Mouse (Mus musculus): ENCODE results near the gene Prickle3. TPM values are rescaled to one million over a fixed set of nuclear protein-coding genes. Genes with fewer than 3 reads are reported as not detected.

The Prickle3 gene
- polyA plus RNA-seq (2012) = not detected in 2 replicates

DNA sequence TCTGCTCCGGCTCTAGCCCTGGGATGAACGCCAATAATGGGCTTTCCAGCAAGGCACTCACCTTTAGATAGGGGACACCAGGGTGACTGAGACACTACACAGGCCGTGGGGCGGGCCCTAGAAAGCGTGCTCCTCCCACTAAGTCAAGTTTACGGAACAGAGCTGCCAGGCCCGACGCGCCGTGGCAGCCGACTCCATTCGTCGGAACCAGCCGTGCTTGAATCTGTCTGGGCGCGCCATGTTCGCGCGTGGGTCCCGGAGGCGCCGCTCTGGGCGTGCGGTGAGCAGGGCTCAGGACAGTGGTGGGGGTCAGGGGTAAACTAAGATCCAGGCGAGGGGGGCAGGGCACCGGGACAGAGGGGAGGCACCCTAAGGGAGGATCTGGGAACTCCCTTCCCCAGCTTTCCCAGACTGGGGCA lies at the start of gene Prickle3:
TSS of gene Prickle3 (plus strand) at position 40 of the 419 bp plus-strand sequence.
- TF ChIP-seq GATA1 (IDR thresholded peaks at IDR 0.05; ENCODE audit: low read length) = no peak

DNA sequence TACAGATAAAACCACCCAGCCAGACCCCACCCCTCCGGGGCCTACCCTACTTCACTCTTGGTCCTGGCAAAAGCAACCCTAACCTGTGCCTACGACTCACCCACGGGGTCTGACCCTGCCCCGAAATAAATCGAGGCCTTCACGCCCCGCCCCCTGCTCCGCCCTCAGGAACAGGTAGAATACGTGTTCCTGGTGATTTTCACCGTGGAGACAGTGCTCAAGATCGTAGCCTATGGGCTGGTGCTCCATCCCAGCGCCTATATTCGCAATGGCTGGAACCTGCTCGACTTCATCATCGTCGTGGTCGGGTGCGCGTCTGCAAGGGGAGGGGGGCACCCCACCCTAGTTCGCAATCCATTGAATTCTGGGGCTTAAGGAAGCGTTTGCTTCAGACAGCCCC lies 47.0 kb upstream of the Prickle3 start:
- no peak for TF ChIP-seq GATA1 (IDR thresholded peaks at IDR 0.05; ENCODE audit: low read length)

GRCm38 (mm10) chrX:7610536-7611258 lies 46.4 kb upstream of the Prickle3 start:
- no peak for TF ChIP-seq GATA1 (IDR thresholded peaks at IDR 0.05; ENCODE audit: low read length)

DNA sequence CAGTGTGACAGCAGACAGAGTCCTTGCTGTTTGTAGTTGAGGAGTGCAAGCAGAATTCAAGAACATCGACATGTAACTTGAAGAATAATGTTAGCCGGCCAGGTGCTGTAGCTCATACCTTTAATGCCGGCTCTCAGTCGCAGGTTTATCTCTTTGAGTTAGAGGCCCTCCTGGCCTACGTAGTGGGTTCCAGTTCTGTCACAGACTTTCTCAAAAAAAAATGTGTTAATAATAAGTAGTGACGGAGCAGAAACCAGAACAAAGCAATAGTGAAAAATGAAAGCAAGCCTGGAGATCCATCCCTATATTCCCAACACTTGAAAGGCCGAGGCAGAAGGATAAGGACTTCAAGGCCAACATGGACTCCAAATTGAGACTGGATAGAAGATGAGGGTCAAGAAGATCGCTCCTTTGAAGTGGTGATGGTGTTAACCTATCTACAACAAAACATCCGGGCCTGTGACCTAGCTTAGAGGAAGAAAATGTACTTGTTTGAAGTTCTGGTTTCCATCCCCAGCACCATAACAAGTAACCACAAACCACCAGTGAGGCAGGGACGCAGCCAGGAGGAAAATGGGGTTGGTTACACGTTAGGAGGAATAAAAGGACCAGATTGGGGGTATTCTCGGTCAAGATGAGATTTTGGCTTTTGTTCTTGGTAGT lies 39.0 kb upstream of the Prickle3 start:
- TF ChIP-seq GATA1 (IDR thresholded peaks at IDR 0.05; ENCODE audit: low read length) = no peak

GRCm38 (mm10) chrX:7632560-7632959 lies 24.5 kb upstream of the Prickle3 start:
- TF ChIP-seq GATA1 (IDR thresholded peaks at IDR 0.05; ENCODE audit: low read length) = no peak

DNA sequence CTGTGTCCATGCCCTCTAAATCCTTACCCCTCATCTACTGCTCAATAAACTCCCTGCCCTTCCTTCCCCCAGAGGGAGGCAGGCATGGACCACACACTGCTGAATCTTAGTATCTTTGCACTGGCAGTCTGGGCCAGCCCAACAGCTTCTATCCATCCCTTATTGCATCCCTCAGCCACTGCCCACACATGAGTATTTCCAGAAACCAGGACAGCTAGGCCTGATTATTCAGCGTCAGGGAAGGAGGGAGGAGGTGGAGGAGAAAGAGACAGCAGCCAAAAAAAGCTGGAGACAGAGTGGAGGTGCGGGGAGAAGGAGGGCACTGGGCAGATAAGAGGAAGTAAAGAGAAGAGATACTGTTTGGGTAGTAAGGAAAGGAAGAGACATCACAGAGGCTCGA lies 22.0 kb upstream of the Prickle3 start:
- TF ChIP-seq GATA1 (IDR thresholded peaks at IDR 0.05; ENCODE audit: low read length) = no peak

DNA sequence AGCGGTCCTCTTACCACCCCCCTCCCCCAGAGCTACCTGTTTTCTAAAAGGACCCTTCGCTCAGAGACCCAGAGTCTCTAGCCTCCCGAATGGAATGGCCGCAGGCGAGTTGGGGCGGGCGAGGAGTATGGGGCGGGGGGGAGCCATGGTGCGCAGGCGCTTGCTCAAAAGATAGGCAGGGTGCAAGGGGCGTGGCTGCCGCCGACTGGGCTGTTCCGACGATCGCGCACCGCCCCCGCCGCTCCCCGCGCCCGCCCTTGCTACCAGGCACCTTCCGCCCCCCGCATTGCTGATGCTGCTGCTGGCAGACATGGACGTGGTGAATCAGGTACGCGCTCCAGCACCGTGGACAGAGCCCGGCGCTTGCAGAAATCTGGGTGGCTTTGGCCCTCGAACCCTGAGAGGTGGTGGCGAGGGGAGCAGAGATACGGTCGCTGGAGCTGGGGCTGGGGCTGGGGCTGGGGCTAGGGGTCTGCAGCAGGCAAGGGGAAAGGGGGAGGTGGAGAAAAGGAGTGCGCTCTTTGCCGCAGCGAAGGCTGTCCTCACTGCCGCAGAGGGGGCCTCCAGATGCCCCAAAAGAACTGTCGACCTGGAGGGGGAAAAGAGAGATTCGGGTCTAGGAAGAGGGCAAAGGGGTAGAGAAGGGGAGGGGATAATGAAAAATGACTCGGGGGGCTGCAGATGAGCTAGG lies 18.5 kb upstream of the Prickle3 start, which contains the start of gene Syp:
TSS of gene Syp (plus strand) at position 71 of the 691 bp plus-strand sequence.
- TF ChIP-seq GATA1 (IDR thresholded peaks at IDR 0.05; ENCODE audit: low read length) = no peak

- no peak for TF ChIP-seq GATA1 (IDR thresholded peaks at IDR 0.05; ENCODE audit: low read length)
These were observed 17.3 kb upstream of the Prickle3 start for GRCm38 (mm10) chrX:7639536-7640325.

DNA sequence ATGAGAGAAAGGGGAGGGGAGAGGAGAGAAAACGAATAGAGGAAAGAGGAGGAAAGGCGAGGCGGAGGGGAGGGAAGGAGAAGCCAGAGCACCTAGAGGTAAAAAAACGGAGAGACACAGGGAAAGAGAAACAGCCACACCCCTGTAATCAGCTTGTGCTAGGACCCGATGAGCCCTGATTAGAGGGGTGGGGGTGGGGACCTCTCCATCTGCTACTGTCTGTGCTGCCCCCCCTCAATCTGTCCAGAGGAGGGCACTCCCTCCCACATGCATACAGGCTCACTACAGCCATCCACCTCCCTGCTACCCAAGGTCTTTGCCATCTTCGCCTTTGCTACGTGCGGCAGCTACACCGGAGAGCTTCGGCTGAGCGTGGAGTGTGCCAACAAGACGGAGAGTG lies 16.3 kb upstream of the Prickle3 start:
- no peak for TF ChIP-seq GATA1 (IDR thresholded peaks at IDR 0.05; ENCODE audit: low read length)

DNA sequence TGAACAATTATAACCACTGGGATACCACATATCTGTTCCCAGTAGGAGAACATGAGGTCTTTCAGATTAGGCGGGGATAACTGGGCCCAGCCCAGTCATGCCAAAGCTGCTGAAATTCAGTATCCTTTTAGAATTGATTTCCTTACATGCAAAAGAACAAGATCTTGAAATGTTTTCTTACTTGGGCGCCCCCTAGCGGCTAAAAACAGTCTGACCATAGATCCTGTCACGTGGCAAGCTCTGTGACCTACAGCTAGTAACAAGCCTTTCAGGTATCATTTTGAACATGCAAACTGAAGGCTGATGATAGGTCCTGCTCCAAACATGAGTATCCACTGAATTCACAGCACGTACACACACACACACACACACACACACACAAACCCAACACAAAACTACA lies 11.7 kb upstream of the Prickle3 start:
- TF ChIP-seq GATA1 (IDR thresholded peaks at IDR 0.05; ENCODE audit: low read length) = no peak

DNA sequence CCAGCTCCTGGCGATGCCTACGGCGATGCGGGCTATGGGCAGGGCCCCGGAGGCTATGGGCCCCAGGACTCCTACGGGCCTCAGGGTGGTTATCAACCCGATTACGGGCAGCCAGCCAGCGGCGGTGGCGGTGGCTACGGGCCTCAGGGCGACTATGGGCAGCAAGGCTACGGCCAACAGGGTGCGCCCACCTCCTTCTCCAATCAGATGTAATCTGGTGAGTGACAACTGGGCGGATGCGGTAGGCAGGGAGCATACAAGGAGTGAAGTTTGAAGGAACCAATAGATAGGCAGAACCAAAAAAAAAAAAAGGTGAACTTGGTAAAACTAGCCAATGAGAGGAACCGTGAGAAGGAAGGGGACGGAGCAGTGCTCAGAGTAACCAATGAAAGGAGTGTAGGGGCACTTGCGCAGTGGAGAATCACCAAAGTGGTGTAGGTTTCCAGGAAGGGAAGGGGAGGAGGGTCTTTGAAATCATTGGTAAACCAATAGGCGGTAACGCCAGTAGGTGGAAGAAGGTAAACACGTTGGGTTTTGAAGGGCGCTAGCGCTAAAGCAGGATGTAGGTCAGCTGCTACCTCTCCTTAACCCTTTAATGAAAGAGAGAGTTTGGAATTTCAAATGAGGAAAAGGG lies 8.3 kb upstream of the Prickle3 start:
- TF ChIP-seq GATA1 (IDR thresholded peaks at IDR 0.05; ENCODE audit: low read length) = no peak

GRCm38 (mm10) chrX:7658031-7658784 lies 1.1 kb downstream of the Prickle3 start:
- TF ChIP-seq GATA1 (IDR thresholded peaks at IDR 0.05; ENCODE audit: low read length) = no peak

DNA sequence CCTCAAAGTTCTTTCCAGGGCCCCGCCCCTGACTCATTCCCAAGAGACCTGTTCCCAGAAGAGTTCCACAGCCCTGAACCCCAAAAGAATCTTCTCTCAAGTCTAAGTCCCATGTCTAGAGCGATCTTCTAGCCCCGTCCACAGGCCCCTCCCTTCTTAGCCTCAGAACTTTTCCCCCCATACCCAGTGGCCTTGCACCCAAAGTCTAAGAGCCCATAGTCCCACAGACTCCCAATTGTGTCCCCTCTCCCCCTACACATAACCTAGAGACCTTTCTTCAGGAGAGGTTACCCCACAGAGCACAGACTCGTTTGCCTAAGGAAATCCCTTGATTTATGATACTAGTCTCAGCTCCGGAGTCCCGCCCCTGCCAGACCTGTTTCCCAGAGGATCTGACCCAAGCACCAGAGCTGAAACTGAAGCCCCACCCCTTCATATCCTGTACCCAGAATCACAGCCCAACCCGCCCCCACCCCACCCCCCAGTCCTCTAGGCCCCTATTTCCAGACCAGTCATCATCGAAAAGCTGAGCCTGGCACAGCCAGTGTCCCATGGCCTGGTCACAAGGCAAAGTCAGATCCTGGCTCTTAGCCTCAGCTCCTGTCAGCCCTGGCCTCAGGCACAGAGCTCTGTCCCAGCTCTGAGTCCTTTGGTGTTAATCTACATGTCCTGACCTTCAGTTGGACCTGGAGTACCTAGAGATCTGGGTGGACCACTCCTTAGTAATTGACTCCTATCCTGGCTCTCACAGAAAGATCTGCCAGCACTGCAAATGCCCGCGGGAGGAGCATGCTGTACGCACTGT lies 1.9 kb downstream of the Prickle3 start:
- TF ChIP-seq GATA1 (IDR thresholded peaks at IDR 0.05; ENCODE audit: low read length) = no peak

DNA sequence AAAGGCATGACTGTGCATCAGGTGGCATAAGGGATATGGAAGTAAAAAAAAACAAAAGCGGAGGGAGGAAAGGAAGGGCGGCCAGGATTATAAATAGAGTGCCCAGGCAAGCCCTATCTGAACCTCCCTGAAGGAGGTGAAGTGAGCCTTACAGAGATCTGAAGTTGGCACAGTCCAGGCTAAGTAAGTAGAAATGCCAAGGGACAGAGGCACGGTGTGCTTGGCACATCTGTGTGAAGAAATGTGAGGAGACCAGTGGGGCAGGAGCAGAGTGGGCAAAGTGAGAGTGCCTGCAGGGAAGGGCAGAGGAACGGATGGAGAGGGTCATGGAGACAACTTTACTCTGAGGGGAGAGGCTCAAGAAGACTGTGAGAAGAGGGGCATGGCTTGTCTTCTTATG lies 4.0 kb downstream of the Prickle3 start:
- TF ChIP-seq GATA1 (IDR thresholded peaks at IDR 0.05; ENCODE audit: low read length) = no peak
